Mouse (Mus musculus) MEL (cell line): ENCODE measurements around the gene 9430038I01Rik.

Experiments
- CTCF ChIP-seq, 3 experiments: IDR thresholded peaks in 2 of 3; conservative IDR thresholded peaks in 1 of 3; 2 replicates each; pipeline ENCODE4 v1.5.1; 2011 to 2012; ENCODE audit warnings: low read length in 3 of 3, low read depth in 2 of 3, mild to moderate bottlenecking in 2 of 3, improper control_type of control experiment in 1 of 3, inconsistent platforms in 1 of 3, mixed read lengths in 1 of 3, moderate library complexity in 1 of 3; ENCODE audit not compliant: control insufficient read depth in 1 of 3, insufficient read depth in 1 of 3, poor library complexity in 1 of 3, severe bottlenecking in 1 of 3
- EP300 ChIP-seq, 2 experiments: IDR thresholded peaks; 2 replicates each; pipeline ENCODE4 v1.6.1; 2011; ENCODE audit warnings: improper control_type of control experiment in 2 of 2, low read length in 2 of 2, low read depth in 1 of 2, mild to moderate bottlenecking in 1 of 2
- GATA1 ChIP-seq: IDR thresholded peaks from 2 replicates; pipeline ENCODE4 v1.6.1; 2011; ENCODE audit warnings: low read depth, low read length, improper control_type of control experiment
- POLR2A ChIP-seq, 2 experiments: IDR thresholded peaks; 2 replicates each; pipeline ENCODE4 v1.6.1; 2011 to 2012; ENCODE audit warnings: low read length in 2 of 2, mild to moderate bottlenecking in 2 of 2, control low read depth in 1 of 2, improper control_type of control experiment in 1 of 2, low read depth in 1 of 2, moderate library complexity in 1 of 2; ENCODE audit not compliant: control insufficient read depth in 1 of 2, insufficient read depth in 1 of 2, poor library complexity in 1 of 2
- TBP ChIP-seq: IDR thresholded peaks from 2 replicates; pipeline ENCODE4 v1.8.0; 2011; ENCODE audit warnings: low read depth, low read length, improper control_type of control experiment
- USF1 ChIP-seq: IDR thresholded peaks from 2 replicates; pipeline ENCODE4 v1.6.1; 2014; ENCODE audit warnings: low read depth, mild to moderate bottlenecking, inconsistent platforms, low read length, improper control_type of control experiment, moderate library complexity
- ZC3H11A ChIP-seq: IDR thresholded peaks from 2 replicates; pipeline ENCODE4 v1.6.1; 2012; ENCODE audit warnings: low read depth, mild to moderate bottlenecking, inconsistent platforms, low read length, improper control_type of control experiment

GRCm38 (mm10) chr7:137420550-137420949 lies 10.0 kb upstream of the 9430038I01Rik start:
- no peak for TF ChIP-seq TBP
- no peak for TF ChIP-seq ZC3H11A
- TF ChIP-seq CTCF (IDR thresholded peaks at IDR 0.05 in 2 of 3, conservative IDR thresholded peaks at IDR 0.05 in 1 of 3; ENCODE audit: control insufficient read depth in 1 of 3, insufficient read depth in 1 of 3, low read depth in 2 of 3, low read length in 3 of 3, poor library complexity in 1 of 3, severe bottlenecking in 1 of 3) = no peak
- TF ChIP-seq USF1 = no peak
- no peak for TF ChIP-seq GATA1
- TF ChIP-seq EP300 (IDR thresholded peaks at IDR 0.05; ENCODE audit: low read depth in 1 of 2, low read length in 2 of 2) = no peak
- no peak for TF ChIP-seq POLR2A (IDR thresholded peaks at IDR 0.05; ENCODE audit: control insufficient read depth in 1 of 2, insufficient read depth in 1 of 2, low read depth in 1 of 2, low read length in 2 of 2, poor library complexity in 1 of 2)
